Mouse (Mus musculus) right cerebral cortex, postnatal 4 days (tissue): Measurements from ENCODE around the gene Ano8.
A peak's percentile ranks its signal among the peaks of the same experiment; 100 is the strongest.

Experiments
- DNase-seq: peaks from one replicate; pipeline ENCODE4 v3.0.0-alpha.2; 2022

The Ano8 gene

DNA sequence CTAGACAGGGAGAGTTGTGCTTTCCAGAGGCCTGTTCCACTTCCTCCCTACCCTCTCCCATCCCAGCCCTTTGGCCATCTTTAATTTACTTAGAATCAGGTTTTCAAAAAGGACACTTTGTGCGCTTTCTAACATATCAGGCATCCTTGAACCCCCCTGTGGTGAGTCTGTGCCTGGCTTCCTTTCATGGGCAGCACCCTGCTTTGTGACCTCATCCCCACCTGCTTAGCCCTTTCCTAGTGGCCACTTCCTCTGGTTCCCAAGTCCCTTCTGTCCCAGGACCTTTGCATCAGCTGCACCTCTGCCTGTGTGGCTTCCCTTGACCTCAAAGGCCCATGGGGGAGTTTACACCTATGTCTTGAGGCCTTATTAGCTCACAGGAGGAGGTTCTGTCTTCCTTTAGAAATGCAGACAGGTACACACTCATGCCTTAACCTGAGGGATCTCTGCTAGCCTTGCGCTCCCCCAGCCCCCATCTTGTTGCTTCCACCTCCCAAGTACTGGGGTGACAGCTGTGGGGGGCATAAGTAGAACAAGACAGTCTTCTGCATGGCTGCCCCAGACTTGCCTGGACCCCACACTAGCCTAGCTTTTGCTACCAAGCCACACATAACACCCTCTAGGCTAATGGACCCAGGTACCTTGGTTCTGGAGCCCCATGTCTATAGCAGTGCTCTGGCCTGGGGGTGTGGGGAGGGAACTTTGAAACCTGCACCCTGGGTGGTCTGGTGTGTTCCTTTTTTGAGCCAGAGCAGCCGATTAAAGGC, 15.4 kb downstream of the Ano8 start:
- no peak for DNase-seq

- DNase-seq: peak; percentile 72
Observed at GRCm38 (mm10) chr8:71469411-71469810, 16.4 kb downstream of the Ano8 start.

- peak; percentile 95 for DNase-seq
Observed at GRCm38 (mm10) chr8:71468916-71469315, 16.8 kb downstream of the Ano8 start, which contains the start of gene Dda1. Gene Dda1 (plus strand): TSS chr8:71469199.

GRCm38 (mm10) chr8:71468001-71468400, 17.8 kb downstream of the Ano8 start:
- DNase-seq: no peak

- DNase-seq: no peak
Observed at GRCm38 (mm10) chr8:71467201-71467600, 18.6 kb downstream of the Ano8 start.

DNA sequence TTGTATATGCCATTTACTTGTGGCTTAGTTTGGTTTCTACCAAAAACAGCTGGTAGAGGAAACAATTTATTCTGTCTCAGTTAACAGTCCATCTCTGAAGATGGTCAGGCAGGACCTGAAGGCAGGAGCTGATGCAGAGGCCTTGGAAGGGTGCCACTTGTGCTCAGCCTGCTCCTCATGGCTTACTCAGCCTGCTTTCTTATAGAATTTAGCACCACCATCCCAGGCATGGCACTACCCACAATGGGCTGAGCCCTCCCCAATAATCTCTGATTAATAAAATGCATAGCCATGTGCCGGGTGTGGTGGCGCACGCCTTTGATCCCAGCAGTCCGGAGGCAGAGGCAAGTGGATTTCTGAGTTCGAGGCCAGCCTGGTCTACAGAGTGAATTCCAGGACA, 19.6 kb downstream of the Ano8 start:
- DNase-seq: no peak

DNA sequence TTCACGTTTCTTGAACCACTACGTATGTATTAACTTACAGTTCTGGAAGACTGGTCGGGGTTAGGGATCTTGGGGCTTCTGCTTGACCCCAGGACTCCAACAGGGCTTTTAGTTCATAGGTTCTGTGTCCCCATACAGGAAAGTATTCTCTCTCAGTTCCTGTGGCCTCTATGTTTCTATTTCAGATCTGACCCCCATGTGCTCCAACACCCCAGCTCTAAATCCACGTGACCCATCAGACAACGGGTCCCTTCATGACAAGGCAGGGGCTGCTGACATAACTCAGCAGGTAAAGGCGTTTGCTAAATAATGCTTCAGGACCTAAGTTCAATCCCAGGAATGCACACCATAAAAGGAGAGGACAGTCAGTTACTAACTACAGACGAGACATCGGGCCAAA, 20.0 kb downstream of the Ano8 start:
- no peak for DNase-seq

GRCm38 (mm10) chr8:71464513-71465500, 21.0 kb downstream of the Ano8 start, which contains the start of gene Mrpl34:
Gene Mrpl34 (plus strand): TSS chr8:71464959.
- peak; percentile 95 for DNase-seq

GRCm38 (mm10) chr8:71463188-71464033, 22.4 kb downstream of the Ano8 start, which contains the start of gene Abhd8:
Gene Abhd8 (minus strand): TSS chr8:71463655.
- peak; percentile 97 for DNase-seq

GRCm38 (mm10) chr8:71462786-71463185, 23.0 kb downstream of the Ano8 start:
- DNase-seq: no peak

- no peak for DNase-seq
Observed at GRCm38 (mm10) chr8:71462191-71462590, 23.6 kb downstream of the Ano8 start.

- no peak for DNase-seq
Observed at GRCm38 (mm10) chr8:71461152-71461840, 24.5 kb downstream of the Ano8 start.

DNA sequence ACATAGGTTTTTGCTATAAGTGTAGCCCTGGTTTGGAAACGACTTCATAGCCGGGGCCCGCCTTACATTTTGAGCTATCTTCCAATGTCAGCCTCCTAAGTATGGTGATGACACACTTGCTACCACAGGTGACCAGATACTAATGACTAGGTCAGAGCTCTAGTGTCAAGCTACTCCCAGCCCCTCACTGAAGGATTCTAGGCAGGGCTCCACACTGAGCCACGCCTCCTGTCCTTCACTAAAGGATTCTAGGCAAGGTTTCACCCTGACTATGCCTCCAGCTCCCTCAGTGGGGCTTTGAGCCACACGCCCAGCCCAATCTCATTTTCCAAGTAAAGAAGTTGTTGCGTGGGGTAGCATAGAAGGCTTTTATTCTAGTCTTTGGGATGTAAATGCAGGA, 25.0 kb downstream of the Ano8 start:
- no peak for DNase-seq

DNA sequence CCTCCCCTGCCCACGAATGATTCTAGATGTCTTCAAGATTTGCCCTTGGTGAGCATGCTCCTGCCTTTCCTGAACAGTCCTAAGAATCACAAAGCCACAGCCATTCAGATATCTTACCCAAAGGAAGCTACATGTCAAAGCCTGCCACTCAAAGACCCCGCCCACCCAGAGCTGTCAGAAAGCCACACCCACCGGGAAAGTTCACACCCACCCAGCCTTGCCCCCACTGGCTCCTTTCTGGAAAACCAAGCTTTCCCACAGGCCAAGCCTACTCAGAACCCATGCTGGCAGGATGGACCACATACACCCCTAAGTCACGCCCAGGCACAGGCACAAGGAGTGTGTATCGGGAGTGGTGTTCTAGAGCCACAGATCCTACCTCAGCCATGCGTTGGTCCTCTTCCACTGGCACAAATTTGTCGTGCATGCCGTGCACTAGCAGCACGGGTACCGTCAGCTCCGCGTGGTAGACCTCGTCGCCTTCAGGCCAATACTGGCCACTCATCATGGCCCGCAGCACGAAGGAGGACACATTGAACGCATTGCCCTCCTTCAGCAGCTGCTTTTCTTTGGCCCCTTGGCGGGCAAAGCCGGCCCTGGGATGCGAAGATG, 28.0 kb downstream of the Ano8 start:
- DNase-seq: no peak

- DNase-seq: no peak
Observed at GRCm38 (mm10) chr8:71456906-71457305, 28.9 kb downstream of the Ano8 start.

- DNase-seq: no peak
Observed at GRCm38 (mm10) chr8:71454668-71455067, 31.1 kb downstream of the Ano8 start.

DNA sequence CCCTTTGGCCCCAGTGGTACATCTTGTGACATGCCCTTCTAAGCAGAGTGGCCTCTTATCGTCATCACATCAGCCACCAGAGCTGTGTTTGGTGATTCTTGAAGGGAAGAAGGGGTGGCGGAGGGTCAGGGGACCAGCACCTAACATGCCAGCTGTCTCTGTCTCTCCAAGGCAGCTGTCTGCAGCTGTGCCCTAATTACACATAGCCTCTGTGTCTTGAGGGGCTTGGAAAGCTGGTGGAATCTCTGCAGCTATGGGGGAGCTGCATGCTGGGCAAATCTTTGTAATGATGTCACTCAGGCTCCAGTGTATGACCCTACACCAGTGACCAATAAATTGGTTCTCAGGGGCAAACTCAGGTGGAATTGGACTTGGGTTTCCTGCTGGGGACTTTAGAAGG, 33.1 kb downstream of the Ano8 start:
- DNase-seq: no peak

GRCm38 (mm10) chr8:71451777-71452176, 34.0 kb downstream of the Ano8 start:
- DNase-seq: no peak

- DNase-seq: no peak
Observed at GRCm38 (mm10) chr8:71451337-71451736, 34.4 kb downstream of the Ano8 start.

- no peak for DNase-seq
Observed at GRCm38 (mm10) chr8:71445096-71445495, 40.7 kb downstream of the Ano8 start.

DNA sequence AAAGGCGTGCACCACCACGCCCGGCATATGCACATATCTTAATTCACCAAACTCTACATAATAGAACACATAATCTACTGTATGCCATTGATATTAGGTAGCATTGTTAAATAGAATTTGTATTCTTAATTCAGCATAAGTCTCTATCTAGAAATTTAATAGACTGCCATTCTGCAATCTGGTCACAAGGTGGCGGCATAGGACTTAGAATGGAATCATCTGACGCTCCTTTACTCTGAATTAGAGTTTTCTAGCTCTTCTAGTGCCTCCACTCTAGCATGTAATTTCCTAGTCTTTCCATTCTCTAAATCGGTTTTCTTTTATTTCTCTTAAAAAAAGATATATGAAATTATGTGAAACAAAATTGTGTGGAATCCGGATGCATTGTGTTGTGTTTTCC, 44.4 kb downstream of the Ano8 start:
- DNase-seq: no peak

DNA sequence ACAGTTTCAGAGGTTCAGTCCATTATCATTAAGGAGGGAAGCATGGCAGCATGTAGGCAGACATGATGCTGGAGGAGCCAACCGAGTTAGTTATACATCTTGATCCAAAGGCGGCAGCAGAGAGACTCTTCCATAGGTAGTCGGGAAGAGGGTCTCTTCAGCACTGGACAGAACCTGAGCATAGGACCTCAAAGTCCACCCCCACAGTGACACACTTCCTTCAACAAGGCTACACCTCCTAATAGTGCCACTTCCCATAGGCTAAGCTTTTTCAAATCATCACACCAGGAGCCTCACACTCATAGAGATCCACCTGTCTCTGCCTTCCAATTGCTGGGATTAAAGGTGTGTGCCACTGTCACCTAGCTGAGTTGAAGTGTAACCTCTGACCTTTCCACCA, 48.7 kb downstream of the Ano8 start:
- no peak for DNase-seq
